Mouse (Mus musculus) midbrain, embryonic 13.5 days (tissue): ENCODE measurements at regions not wholly inside any gene's neighbourhood (a gene's known extent, or its start where the extent isn't known, plus 50 kb on each side); places are given as distances from the start of the nearest gene placed in this dataset.
A peak's percentile ranks its signal among the peaks of the same experiment; 100 is the strongest.
"Not testable (repeated sequence)": the region's sequence is repeated elsewhere in the genome, so short reads cannot be mapped to it uniquely, and the experiment has no call there.

ENCODE experiments used
- ATAC-seq: fragments of 200-750 bp; cut with Nextera tagmentation; 2 replicates; pipeline ENCODE4 v1.8.0; 2017; ENCODE audit warnings: mild to moderate bottlenecking, moderate TSS enrichment, moderate library complexity
- H3K27ac ChIP-seq: fragments of 300-500 bp; sonication (generic); 2 replicates; pipeline ENCODE4 v1.5.1; 2015; ENCODE audit warnings: inconsistent platforms, mild to moderate bottlenecking, moderate library complexity
- H3K27me3 ChIP-seq: fragments of 300-500 bp; sonication (generic); 2 replicates; pipeline ENCODE4 v1.6.1; 2015; ENCODE audit warnings: mild to moderate bottlenecking, inconsistent platforms
- H3K36me3 ChIP-seq: fragments of 300-500 bp; sonication (generic); 2 replicates; pipeline ENCODE4 v1.6.1; 2015; ENCODE audit warnings: mild to moderate bottlenecking, inconsistent platforms
- H3K4me1 ChIP-seq: fragments of 300-500 bp; sonication (generic); replicated peaks from 2 replicates; pipeline ENCODE4 v1.6.1; 2015; ENCODE audit warnings: inconsistent platforms
- H3K4me2 ChIP-seq: fragments of 300-500 bp; sonication (generic); replicated peaks from 2 replicates; pipeline ENCODE4 v1.6.1; 2015; ENCODE audit warnings: moderate library complexity, mild to moderate bottlenecking, inconsistent platforms
- H3K4me3 ChIP-seq: fragments of 300-500 bp; sonication (generic); replicated peaks from 2 replicates; pipeline ENCODE4 v1.5.1; 2015; ENCODE audit warnings: mild to moderate bottlenecking, inconsistent platforms
- H3K9ac ChIP-seq: fragments of 300-500 bp; sonication (generic); replicated peaks from 2 replicates; pipeline ENCODE4 v1.6.1; 2015; ENCODE audit warnings: mild to moderate bottlenecking, inconsistent platforms
- H3K9me3 ChIP-seq: fragments of 300-500 bp; sonication (generic); 2 replicates; pipeline ENCODE4 v1.6.1; 2016; ENCODE audit warnings: mild to moderate bottlenecking, inconsistent platforms
- WGBS: fragments of 180-500 bp; shearing (Covaris S2); methylation state at CpG from one replicate; pipeline ENCODE4 v1.1.7; 2015; 5-methylcytosine and 5-hydroxymethylcytosine counted together

DNA sequence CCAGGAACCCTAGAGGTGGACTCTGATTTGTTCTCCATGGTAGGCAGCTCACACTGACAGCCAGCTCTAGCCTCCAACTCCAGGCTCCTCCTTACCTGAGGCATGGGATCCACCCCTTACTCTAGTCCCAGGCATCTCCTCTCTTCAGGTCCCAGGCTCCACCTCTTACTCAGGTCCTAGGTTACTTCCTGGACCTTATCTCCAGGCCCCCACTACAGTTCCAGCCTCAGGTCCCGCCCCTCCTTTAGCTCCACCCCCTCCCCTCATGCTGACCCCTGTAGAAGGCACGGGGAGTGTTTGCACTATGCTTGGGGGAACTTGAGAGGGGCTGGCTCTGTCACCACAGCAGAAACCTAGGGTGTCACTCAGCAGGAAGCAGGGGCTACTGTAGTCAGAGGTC lies 399.2 kb downstream of the Ptpru start:
- no peaks in the 10 kb centered on the region for H3K27me3 ChIP-seq
- no peak for ATAC-seq
- no peak overlapping the region for H3K27ac ChIP-seq
- H3K4me3 ChIP-seq, result no peak overlapping the region
- peaks cover 10% of the 10 kb centered on the region for H3K4me1 ChIP-seq
- no peak overlapping the region for H3K4me2 ChIP-seq
- no peaks in the 10 kb centered on the region for H3K36me3 ChIP-seq
- 36% methylated on average over 2 of the region's 2 CpGs for WGBS
- no peak overlapping the region for H3K9ac ChIP-seq
- no peaks in the 10 kb centered on the region for H3K9me3 ChIP-seq

GRCm38 (mm10) chr4:131440845-131441244 lies 397.2 kb downstream of the Ptpru start:
- H3K9me3 ChIP-seq, result no peaks in the 10 kb centered on the region

GRCm38 (mm10) chr4:131443518-131443917 lies 394.6 kb downstream of the Ptpru start:
- Histone ChIP-seq H3K9me3 (no peaks in the 10 kb centered on the region), H3K27ac (no peak overlapping the region), H3K9ac (no peak overlapping the region), H3K4me3 (no peak overlapping the region), H3K4me2 (no peak overlapping the region), H3K36me3 (no peaks in the 10 kb centered on the region), H3K27me3 (no peaks in the 10 kb centered on the region), H3K4me1 (no peaks in the 10 kb centered on the region)
- ATAC-seq, result no peak
- WGBS, result 69% methylated on average over 2 of the region's 2 CpGs

More at GRCm38 (mm10) chr4:131440845-131441244, 397.2 kb downstream of the Ptpru start:
- WGBS, result 72% methylated on average over 3 of the region's 3 CpGs
- Histone ChIP-seq H3K36me3 (no peaks in the 10 kb centered on the region), H3K9ac (no peak overlapping the region), H3K4me1 (peaks cover 10% of the 10 kb centered on the region), H3K27ac (no peak overlapping the region), H3K4me2 (no peak overlapping the region), H3K4me3 (no peak overlapping the region), H3K27me3 (no peaks in the 10 kb centered on the region)
- ATAC-seq, result no peak

DNA sequence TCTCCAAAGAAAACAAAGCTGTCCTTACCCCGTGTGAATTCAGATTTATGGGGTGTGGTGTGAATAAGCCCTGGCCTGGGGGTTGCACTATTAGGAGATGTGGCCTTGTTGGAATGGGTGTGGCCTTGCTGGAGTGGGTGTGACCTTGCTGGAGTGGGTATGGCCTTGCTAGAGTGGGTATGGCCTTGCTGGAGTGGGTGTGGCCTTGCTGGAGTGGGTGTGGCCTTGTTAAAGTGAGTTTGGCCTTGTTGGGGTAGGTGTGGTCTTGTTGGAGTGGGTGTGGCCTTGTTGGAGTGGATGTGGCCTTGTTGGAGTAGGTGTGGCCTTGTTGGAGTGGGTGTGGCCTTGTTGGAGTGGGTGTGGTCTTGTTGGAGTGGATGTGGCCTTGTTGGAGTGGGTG lies 387.8 kb downstream of the Ptpru start:
- not testable (repeated sequence) for H3K9me3 ChIP-seq, H3K36me3 ChIP-seq, H3K9ac ChIP-seq, H3K27me3 ChIP-seq, H3K27ac ChIP-seq, ATAC-seq, H3K4me3 ChIP-seq, H3K4me1 ChIP-seq, H3K4me2 ChIP-seq
- 77% methylated on average over 1 of the region's 1 CpGs for WGBS

DNA sequence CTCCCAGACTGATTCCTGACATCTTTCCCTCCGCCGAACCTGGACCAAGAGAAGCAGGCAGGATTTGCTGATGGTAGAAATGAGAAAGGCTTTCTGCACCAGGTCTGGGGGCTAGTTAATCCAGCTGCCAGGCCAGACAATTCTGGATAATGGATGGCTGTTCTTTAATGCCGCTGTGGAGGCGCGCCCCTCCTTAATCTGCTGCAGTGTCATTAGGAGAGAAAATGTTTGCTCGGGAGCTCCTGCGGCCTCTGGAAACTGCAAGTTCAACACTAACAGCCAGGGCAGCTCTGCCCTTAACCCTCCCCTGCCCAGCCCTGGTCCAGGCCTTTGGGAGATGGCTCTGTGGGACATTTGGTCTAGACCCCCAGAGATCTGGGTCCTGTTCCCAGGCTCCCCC lies 380.5 kb downstream of the Ptpru start:
- Histone ChIP-seq H3K9me3 (no peaks in the 10 kb centered on the region), H3K4me3 (no peak overlapping the region), H3K4me1 (peaks cover 31% of the 10 kb centered on the region), H3K36me3 (no peaks in the 10 kb centered on the region), H3K27me3 (no peaks in the 10 kb centered on the region), H3K9ac (no peak overlapping the region), H3K4me2 (no peak overlapping the region), H3K27ac (no peak overlapping the region)
- ATAC-seq, result peak; percentile 37; the same call in 1 of the 2 replicates
- 29% methylated on average over 7 of the region's 7 CpGs for WGBS

- Histone ChIP-seq H3K27me3 (no peaks in the 10 kb centered on the region), H3K4me1 (peaks cover 31% of the 10 kb centered on the region), H3K4me3 (no peak overlapping the region), H3K27ac (no peak overlapping the region), H3K4me2 (no peak overlapping the region), H3K36me3 (no peaks in the 10 kb centered on the region), H3K9ac (no peak overlapping the region), H3K9me3 (no peaks in the 10 kb centered on the region; the same call in 1 of the 2 replicates)
- no peak for ATAC-seq
- 84% methylated on average over 5 of the region's 5 CpGs for WGBS
Observed at GRCm38 (mm10) chr4:131459746-131460145, 378.3 kb downstream of the Ptpru start.

DNA sequence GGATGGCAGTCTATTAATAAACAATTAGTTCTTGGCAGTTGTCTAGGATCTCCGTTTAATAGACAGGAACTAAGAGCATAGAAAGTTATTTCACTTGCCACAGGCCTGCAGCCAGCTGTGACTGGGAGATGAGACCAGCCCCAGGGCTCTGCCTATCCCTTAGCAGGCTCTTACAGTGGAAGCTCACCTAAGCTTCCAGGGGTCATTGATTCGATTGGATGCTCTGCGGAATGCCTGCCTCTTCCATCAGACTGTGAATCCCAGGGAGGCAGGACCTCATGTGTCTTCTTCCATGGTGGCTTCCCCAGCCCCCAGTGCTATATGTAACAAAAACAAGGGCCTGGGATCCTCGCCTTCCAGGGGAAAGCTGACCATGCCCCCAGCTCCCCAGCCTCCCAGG lies 376.8 kb downstream of the Ptpru start:
- ATAC-seq, result peak; percentile 37; the same call in 1 of the 2 replicates
- Histone ChIP-seq H3K4me2 (no peak overlapping the region), H3K27ac (peak overlapping the region; percentile 62), H3K36me3 (no peaks in the 10 kb centered on the region), H3K9me3 (peaks cover 12% of the 10 kb centered on the region; the same call in 1 of the 2 replicates), H3K4me1 (peaks cover 31% of the 10 kb centered on the region), H3K27me3 (no peaks in the 10 kb centered on the region), H3K4me3 (no peak overlapping the region), H3K9ac (no peak overlapping the region)
- WGBS, result 44% methylated on average over 4 of the region's 4 CpGs

DNA sequence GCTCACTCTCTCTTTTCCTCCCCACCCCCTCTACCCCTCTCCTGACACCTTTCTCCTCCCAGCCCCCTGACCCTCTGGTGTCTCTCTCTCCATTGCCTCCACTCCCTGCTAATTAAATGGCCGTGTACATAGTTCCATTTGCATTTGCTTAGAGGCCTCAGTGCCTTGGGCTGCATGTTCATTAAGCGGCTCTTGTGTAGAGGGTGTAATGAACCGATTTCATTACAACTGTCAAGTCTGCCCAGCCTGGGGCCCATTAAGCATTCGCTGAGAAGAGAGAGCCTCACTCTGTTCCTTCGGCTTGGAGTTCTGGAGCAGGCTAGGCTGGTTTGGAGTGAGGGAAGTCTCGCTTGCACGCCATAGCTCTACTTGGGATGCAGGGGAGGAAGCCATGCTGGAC lies 376.4 kb downstream of the Ptpru start:
- Histone ChIP-seq H3K4me2 (no peak overlapping the region), H3K36me3 (no peaks in the 10 kb centered on the region), H3K27me3 (no peaks in the 10 kb centered on the region), H3K27ac (peak overlapping the region; percentile 62), H3K4me1 (peaks cover 31% of the 10 kb centered on the region), H3K9ac (no peak overlapping the region), H3K9me3 (peaks cover 15% of the 10 kb centered on the region; the same call in 1 of the 2 replicates), H3K4me3 (no peak overlapping the region)
- WGBS, result 42% methylated on average over 7 of the region's 7 CpGs
- ATAC-seq, result peak; percentile 75

GRCm38 (mm10) chr4:131475023-131475422 lies 363.1 kb downstream of the Ptpru start:
- ATAC-seq, result no peak
- H3K36me3 ChIP-seq, result no peaks in the 10 kb centered on the region
- H3K9ac ChIP-seq, result no peak overlapping the region
- H3K4me1 ChIP-seq, result no peaks in the 10 kb centered on the region
- no peak overlapping the region for H3K4me3 ChIP-seq
- 61% methylated on average over 6 of the region's 6 CpGs for WGBS
- no peak overlapping the region for H3K4me2 ChIP-seq
- H3K27me3 ChIP-seq, result 0 out of 2 replicates have a peak, but pooled peaks cover 3% of the 10 kb centered on the region
- no peak overlapping the region for H3K27ac ChIP-seq
- no peaks in the 10 kb centered on the region for H3K9me3 ChIP-seq

DNA sequence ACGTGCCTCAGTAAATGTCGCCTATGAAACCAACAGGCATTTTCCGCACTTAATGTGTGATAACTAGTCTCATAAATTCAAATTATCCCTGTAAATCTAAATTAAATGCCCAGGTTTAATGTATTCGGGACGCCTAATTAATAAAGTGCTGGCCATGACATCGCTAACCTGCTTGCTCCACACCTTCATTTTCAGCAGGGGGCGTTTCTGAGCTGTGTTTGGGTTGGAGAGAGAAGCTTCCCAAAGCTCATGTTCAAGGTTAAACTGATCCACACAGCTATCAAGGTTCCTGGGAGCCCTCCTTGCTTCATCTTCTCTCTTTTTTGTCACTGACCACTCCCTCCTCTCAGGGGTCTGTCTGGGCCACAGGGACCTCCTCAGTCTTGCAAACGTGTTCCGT lies 359.2 kb downstream of the Ptpru start:
- Histone ChIP-seq H3K4me2 (no peak overlapping the region), H3K9ac (no peak overlapping the region), H3K9me3 (no peaks in the 10 kb centered on the region), H3K36me3 (no peaks in the 10 kb centered on the region), H3K4me1 (peaks cover 22% of the 10 kb centered on the region), H3K4me3 (no peak overlapping the region), H3K27ac (no peak overlapping the region), H3K27me3 (0 out of 2 replicates have a peak, but pooled peaks cover 3% of the 10 kb centered on the region)
- ATAC-seq, result no peak
- 71% methylated on average over 9 of the region's 9 CpGs for WGBS

DNA sequence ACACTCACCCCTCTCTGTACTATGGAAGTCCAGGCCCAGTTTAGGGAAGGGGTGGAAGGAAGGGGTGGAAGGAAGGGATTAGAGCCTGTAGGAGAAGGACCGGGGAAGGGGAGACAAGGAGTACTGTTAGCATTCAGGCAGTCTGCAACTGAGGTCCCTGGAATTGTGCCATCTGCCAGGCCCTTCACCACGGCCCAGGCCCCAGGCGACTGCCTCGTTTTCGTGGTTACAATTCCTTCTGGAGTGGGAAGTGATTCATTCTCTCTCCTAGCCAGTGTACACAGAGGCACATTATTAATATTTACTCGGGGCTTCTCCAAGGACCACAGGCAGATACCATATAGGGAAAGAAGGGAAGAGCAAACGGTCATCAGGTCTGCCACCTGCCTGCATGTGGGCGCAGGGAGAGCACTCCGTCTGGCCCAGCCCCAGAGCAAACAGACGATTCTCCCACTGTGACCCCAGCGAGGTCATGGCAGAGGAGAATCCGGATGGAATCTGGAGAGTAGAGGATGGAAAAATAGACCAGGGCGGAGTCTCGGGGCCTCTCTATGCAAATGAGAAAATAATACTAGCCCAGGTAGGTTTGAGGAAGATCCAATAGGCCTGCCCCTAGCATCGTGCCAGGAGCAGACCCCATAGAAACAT lies 354.0 kb downstream of the Ptpru start:
- H3K27ac ChIP-seq, result peak overlapping the region; percentile 54
- no peaks in the 10 kb centered on the region for H3K27me3 ChIP-seq
- H3K9me3 ChIP-seq, result no peaks in the 10 kb centered on the region
- H3K4me1 ChIP-seq, result peaks cover 63% of the 10 kb centered on the region
- H3K9ac ChIP-seq, result no peak overlapping the region
- no peak overlapping the region for H3K4me2 ChIP-seq
- no peaks in the 10 kb centered on the region for H3K36me3 ChIP-seq
- WGBS, result 53% methylated on average over 15 of the region's 15 CpGs
- ATAC-seq, result 0 out of 2 replicates have a peak, but pooled peaks have one; percentile 13
- H3K4me3 ChIP-seq, result no peak overlapping the region

GRCm38 (mm10) chr4:131484607-131485111 lies 353.4 kb downstream of the Ptpru start:
- ATAC-seq, result no peak
- H3K4me1 ChIP-seq, result peaks cover 63% of the 10 kb centered on the region
- no peak overlapping the region for H3K4me2 ChIP-seq
- no peak overlapping the region for H3K4me3 ChIP-seq
- H3K27ac ChIP-seq, result peak overlapping the region; percentile 54
- H3K27me3 ChIP-seq, result no peaks in the 10 kb centered on the region
- H3K9ac ChIP-seq, result no peak overlapping the region; the same call in 1 of the 2 replicates
- H3K9me3 ChIP-seq, result no peaks in the 10 kb centered on the region
- H3K36me3 ChIP-seq, result no peaks in the 10 kb centered on the region
- WGBS, result 40% methylated on average over 14 of the region's 14 CpGs
